Mouse (Mus musculus) stomach, embryonic 14.5 days (tissue): ENCODE data around the gene C5ar1. TPM values are rescaled to one million over a fixed set of nuclear protein-coding genes. Genes with fewer than 3 reads are reported as not detected.

ENCODE experiments used
- ATAC-seq: fragments of 200-750 bp; cut with Nextera tagmentation; 2 replicates; pipeline ENCODE4 v1.8.0; 2017; ENCODE audit warnings: low read depth, moderate TSS enrichment; ENCODE audit not compliant: insufficient number of reproducible peaks, insufficient read depth, low FRiP score
- H3K27ac ChIP-seq: fragments of 300-500 bp; sonication (generic); 2 replicates; pipeline ENCODE4 v1.5.1; 2014; ENCODE audit warnings: mild to moderate bottlenecking, low read length, moderate library complexity, mixed read lengths
- H3K27me3 ChIP-seq: fragments of 300-500 bp; sonication (generic); 2 replicates; pipeline ENCODE4 v1.6.1; 2014; ENCODE audit warnings: low read length, control low read depth, mixed read lengths; ENCODE audit not compliant: control insufficient read depth, insufficient read depth
- H3K36me3 ChIP-seq: fragments of 300-500 bp; sonication (generic); 2 replicates; pipeline ENCODE4 v1.6.1; 2014; ENCODE audit warnings: mild to moderate bottlenecking, control low read depth, low read length, moderate library complexity, mixed read lengths; ENCODE audit not compliant: control insufficient read depth, insufficient read depth
- H3K4me1 ChIP-seq: fragments of 300-500 bp; sonication (generic); 2 replicates; pipeline ENCODE4 v1.6.1; 2014; ENCODE audit warnings: low read length, control low read depth, mixed read lengths; ENCODE audit not compliant: control insufficient read depth, insufficient read depth
- H3K4me2 ChIP-seq: fragments of 300-500 bp; sonication (generic); replicated peaks from 2 replicates; pipeline ENCODE4 v1.6.1; 2014; ENCODE audit warnings: low read depth, low read length, control low read depth
- H3K4me3 ChIP-seq: fragments of 300-500 bp; sonication (generic); 2 replicates; pipeline ENCODE4 v1.5.1; 2014; ENCODE audit warnings: low read depth, low read length, control low read depth
- H3K9ac ChIP-seq: fragments of 300-500 bp; sonication (generic); replicated peaks from 2 replicates; pipeline ENCODE4 v1.6.1; 2014; ENCODE audit warnings: low read depth, mild to moderate bottlenecking, control low read depth, low read length, moderate library complexity, mixed read lengths
- H3K9me3 ChIP-seq: fragments of 300-500 bp; sonication (generic); 2 replicates; pipeline ENCODE4 v1.6.1; 2016; ENCODE audit warnings: low read depth, low read length, control low read depth; ENCODE audit not compliant: control insufficient read depth
- WGBS: fragments of 180-500 bp; shearing (Covaris S2); extraction: QIAGEN DNeasy Blood & Tissue Kit; methylation state at CpG from one replicate; pipeline ENCODE4 v1.1.7; 2014; 5-methylcytosine and 5-hydroxymethylcytosine counted together
- polyA plus RNA-seq: library from polyadenylated mRNA; unstranded; fragments of >200 nt; fragmentation: Nextera tagmentation; extraction: Ambion mirVana; gene quantifications from 2 replicates; pipeline ENCODE4 v1.2.1, GENCODE M21; 2014

C5ar1 gene
- polyA plus RNA-seq, 1 experiment from 2014 or later, result 2.4 TPM

GRCm38 (mm10) chr7:16296146-16296545 is 36.8 kb upstream of the C5ar1 start:
- H3K27ac ChIP-seq, result peak overlapping the region; percentile 61; the same call in 1 of the 2 replicates
- H3K36me3 ChIP-seq, result no peaks in the 10 kb centered on the region
- H3K4me2 ChIP-seq, result peak overlapping the region; percentile 49; the same call in 1 of the 2 replicates
- H3K9me3 ChIP-seq, result no peaks in the 10 kb centered on the region
- no peak for ATAC-seq
- H3K4me3 ChIP-seq, result no peak overlapping the region; the same call in 1 of the 2 replicates
- H3K4me1 ChIP-seq, result 0 out of 2 replicates have a peak, but pooled peaks cover 9% of the 10 kb centered on the region
- 31% methylated on average over 2 of the region's 2 CpGs for WGBS
- no peaks in the 10 kb centered on the region for H3K27me3 ChIP-seq
- H3K9ac ChIP-seq, result no peak overlapping the region

- peak; percentile 59 for ATAC-seq
- WGBS, result 2% methylated on average over 41 of the region's 41 CpGs
Observed at GRCm38 (mm10) chr7:16295321-16295900, 36.1 kb upstream of the C5ar1 start.

GRCm38 (mm10) chr7:16294837-16295236 is 35.5 kb upstream of the C5ar1 start:
- Histone ChIP-seq H3K4me2 (peak overlapping the region; percentile 83), H3K27ac (peak overlapping the region; percentile 84), H3K9ac (no peak overlapping the region; the same call in 1 of the 2 replicates), H3K27me3 (no peaks in the 10 kb centered on the region), H3K4me3 (peak overlapping the region; percentile 43), H3K4me1 (0 out of 2 replicates have a peak, but pooled peaks cover 9% of the 10 kb centered on the region), H3K9me3 (no peaks in the 10 kb centered on the region), H3K36me3 (no peaks in the 10 kb centered on the region)
- peak; percentile 72 for ATAC-seq
- under 1% methylated on average over 23 of the region's 23 CpGs for WGBS

More at GRCm38 (mm10) chr7:16295321-16295900, 36.1 kb upstream of the C5ar1 start:
- H3K4me1 ChIP-seq, result 0 out of 2 replicates have a peak, but pooled peaks cover 9% of the 10 kb centered on the region
- H3K36me3 ChIP-seq, result no peaks in the 10 kb centered on the region
- H3K4me2 ChIP-seq, result peak overlapping the region; percentile 83
- H3K27ac ChIP-seq, result peak overlapping the region; percentile 84
- H3K9ac ChIP-seq, result 0 out of 2 replicates have a peak overlapping the region, but pooled peaks have one; percentile 7
- H3K27me3 ChIP-seq, result no peaks in the 10 kb centered on the region
- H3K9me3 ChIP-seq, result no peaks in the 10 kb centered on the region
- H3K4me3 ChIP-seq, result peak overlapping the region; percentile 43

GRCm38 (mm10) chr7:16294346-16294745 is 35.0 kb upstream of the C5ar1 start:
- H3K4me1 ChIP-seq, result 0 out of 2 replicates have a peak, but pooled peaks cover 9% of the 10 kb centered on the region
- H3K9me3 ChIP-seq, result no peaks in the 10 kb centered on the region
- no peak overlapping the region for H3K27ac ChIP-seq
- 25% methylated on average over 4 of the region's 4 CpGs for WGBS
- H3K9ac ChIP-seq, result no peak overlapping the region
- H3K4me2 ChIP-seq, result peak overlapping the region; percentile 83; the same call in 1 of the 2 replicates
- H3K4me3 ChIP-seq, result no peak overlapping the region
- H3K36me3 ChIP-seq, result no peaks in the 10 kb centered on the region
- no peak for ATAC-seq
- no peaks in the 10 kb centered on the region for H3K27me3 ChIP-seq

DNA sequence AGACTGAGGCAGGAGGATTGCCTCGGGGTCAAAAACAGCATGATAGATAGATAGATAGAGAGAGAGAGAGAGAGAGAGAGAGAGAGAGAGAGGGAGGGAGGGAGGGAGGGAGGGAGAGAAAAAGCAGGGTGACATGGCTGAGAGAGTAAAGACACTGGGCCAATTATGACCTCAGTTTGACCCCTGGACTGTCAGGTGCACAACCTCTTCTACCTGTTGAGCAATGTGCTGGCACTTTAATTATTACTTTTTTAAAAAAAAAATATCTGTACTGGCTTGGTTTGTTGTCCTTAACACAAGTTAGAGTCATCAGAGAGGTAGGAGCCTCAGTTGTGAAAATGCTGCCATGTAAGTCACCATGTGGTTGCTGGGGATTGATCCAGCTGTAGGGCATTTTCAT is 28.5 kb upstream of the C5ar1 start:
- H3K4me1 ChIP-seq, result peaks cover 7% of the 10 kb centered on the region; the same call in 1 of the 2 replicates
- no peak overlapping the region for H3K4me2 ChIP-seq
- 74% methylated on average over 1 of the region's 1 CpGs for WGBS
- ATAC-seq, result no peak
- no peak overlapping the region for H3K9ac ChIP-seq
- H3K36me3 ChIP-seq, result peaks cover 12% of the 10 kb centered on the region
- H3K4me3 ChIP-seq, result no peak overlapping the region
- no peaks in the 10 kb centered on the region for H3K9me3 ChIP-seq
- no peaks in the 10 kb centered on the region for H3K27me3 ChIP-seq
- H3K27ac ChIP-seq, result no peak overlapping the region

GRCm38 (mm10) chr7:16287016-16287415 is 27.7 kb upstream of the C5ar1 start:
- Histone ChIP-seq H3K36me3 (peaks cover 19% of the 10 kb centered on the region), H3K9ac (peak overlapping the region; percentile 69), H3K4me3 (peak overlapping the region; percentile 61), H3K27ac (peak overlapping the region; percentile 96; the same call in 1 of the 2 replicates), H3K4me1 (peaks cover 7% of the 10 kb centered on the region; the same call in 1 of the 2 replicates), H3K4me2 (peak overlapping the region; percentile 46), H3K27me3 (no peaks in the 10 kb centered on the region), H3K9me3 (no peaks in the 10 kb centered on the region)
- no peak for ATAC-seq
- WGBS, result 78% methylated on average over 2 of the region's 2 CpGs

DNA sequence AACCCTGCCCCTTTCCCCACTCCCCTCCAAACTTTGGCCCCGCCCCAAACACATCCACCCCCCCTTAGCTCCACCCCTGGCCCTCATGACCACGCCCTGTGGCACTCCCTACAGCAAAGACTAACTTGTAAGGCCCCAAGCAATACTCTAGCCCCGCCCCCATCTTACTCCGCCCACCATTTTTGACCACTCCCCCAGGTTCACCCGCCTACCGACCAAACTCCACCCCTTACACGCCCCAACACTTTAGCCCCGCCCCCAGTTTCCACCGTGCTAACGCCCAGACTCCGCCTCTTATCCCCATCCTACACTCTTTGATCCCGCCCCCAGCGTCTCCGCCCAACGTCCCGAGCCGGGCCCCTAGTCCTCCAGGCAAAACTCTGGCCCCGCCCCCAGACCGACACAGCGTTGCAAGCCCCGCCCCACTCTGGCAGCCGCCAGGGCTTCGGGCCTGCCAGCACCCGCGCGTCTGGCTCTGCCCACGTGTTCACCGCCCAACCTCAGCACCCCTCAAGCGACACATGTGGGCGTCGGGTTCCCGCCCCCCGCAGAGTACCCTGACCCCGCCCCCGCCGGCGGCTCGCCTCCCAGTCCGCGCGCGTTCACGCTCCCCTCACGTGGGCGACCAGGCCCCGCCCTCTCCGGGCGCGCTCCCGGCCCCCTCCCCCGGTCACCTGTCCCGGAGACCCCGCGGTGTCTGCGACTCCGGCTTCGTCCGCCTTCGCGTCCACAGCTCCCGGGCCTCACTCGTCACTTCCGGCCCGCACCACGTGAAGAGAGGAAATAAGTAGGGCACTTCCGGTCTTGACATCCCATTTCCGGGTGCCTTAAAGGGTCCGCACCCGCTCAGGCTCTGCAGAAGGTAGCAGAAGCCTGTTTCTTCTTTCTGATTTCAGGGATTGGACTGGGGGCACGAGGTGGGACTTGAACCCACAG is 27.0 kb upstream of the C5ar1 start, which contains the start of gene Ccdc9:
TSS of gene Ccdc9 (minus strand) at position 770 of the 936 bp plus-strand sequence.
- Histone ChIP-seq H3K27ac (peak within 1 kb of the TSS; percentile 96), H3K4me2 (peak within 1 kb of the TSS; percentile 64), H3K36me3 (peaks cover 26% of the 10 kb centered on the region), H3K9me3 (no peaks in the 10 kb centered on the region), H3K9ac (peak within 1 kb of the TSS; percentile 69), H3K4me3 (peak within 1 kb of the TSS; percentile 61), H3K27me3 (no peaks in the 10 kb centered on the region), H3K4me1 (peaks cover 7% of the 10 kb centered on the region; the same call in 1 of the 2 replicates)
- 2% methylated on average over 70 of the region's 70 CpGs for WGBS
- peak; percentile 89 for ATAC-seq

DNA sequence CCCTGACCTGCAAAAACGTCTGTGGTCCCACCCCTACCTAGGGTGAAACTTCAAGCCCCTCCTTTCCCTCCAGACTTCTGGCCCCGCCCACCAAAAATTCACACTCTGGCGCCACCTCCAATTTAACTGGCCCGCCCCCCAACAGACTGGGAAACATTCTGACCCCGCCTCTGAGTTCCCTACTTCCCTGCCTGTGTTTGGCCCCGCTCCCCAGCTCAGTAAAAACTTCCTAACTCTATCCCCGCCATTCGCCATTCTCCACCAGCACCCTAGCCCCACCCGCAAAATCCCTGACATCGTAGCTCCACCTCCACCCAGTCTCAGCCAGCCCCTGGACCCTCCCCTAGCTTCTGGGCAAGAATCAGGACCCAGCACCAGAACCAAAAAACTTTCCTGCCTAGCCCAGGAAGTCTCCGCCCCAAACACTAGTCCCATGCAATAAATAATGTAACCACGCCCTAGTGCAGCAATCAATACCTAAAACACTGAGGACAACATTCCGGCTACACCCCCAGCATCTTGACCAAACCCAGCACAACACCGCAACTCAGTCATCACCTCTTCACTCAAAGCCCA is 26.2 kb upstream of the C5ar1 start:
- H3K4me2 ChIP-seq, result peak overlapping the region; percentile 64
- no peaks in the 10 kb centered on the region for H3K27me3 ChIP-seq
- 1% methylated on average over 14 of the region's 14 CpGs for WGBS
- peaks cover 34% of the 10 kb centered on the region for H3K36me3 ChIP-seq
- peak overlapping the region; percentile 61 for H3K4me3 ChIP-seq
- peaks cover 7% of the 10 kb centered on the region; the same call in 1 of the 2 replicates for H3K4me1 ChIP-seq
- peak overlapping the region; percentile 66; the same call in 1 of the 2 replicates for H3K27ac ChIP-seq
- ATAC-seq, result peak; percentile 62
- H3K9me3 ChIP-seq, result no peaks in the 10 kb centered on the region
- no peak overlapping the region for H3K9ac ChIP-seq
